Mouse (Mus musculus): ENCODE results near the gene Lcn6. TPM values are rescaled to one million over a fixed set of nuclear protein-coding genes. Genes with fewer than 3 reads are reported as not detected.
"Not testable (repeated sequence)": the region's sequence is repeated elsewhere in the genome, so short reads cannot be mapped to it uniquely, and the experiment has no call there.

The Lcn6 gene
- polyA plus RNA-seq, 1 experiment from 2014 or later: not detected

DNA sequence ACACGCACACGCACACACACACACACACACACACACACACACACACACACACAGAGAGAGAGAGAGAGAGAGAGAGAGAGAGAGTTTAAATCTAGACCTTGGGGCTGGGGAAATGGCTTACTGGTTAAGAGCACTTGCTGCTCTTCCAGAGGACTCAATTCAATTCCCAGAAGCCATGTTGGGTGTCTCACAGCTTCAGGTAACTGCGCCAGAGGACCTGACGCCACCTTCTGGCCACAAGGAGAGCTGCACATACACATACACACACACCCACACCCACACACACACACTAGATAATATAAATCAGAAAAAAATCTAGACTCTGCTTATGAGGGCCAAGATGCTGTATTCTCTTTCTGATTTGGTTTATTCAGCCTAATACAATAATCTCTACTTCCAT, 10.4 kb downstream of the Lcn6 start:
- H3K4me3 ChIP-seq (ENCODE audit: low read length): no peak overlapping the region
- H3K27me3 ChIP-seq (ENCODE audit: control insufficient read depth, insufficient read depth, low read length): no peaks in the 10 kb centered on the region; the same call in 1 of the 2 replicates
- 59% methylated on average over 4 of the region's 4 CpGs for WGBS
- no peak overlapping the region for H3K27ac ChIP-seq (ENCODE audit: low read length)
- no peak overlapping the region for H3K4me2 ChIP-seq (ENCODE audit: low read depth, low read length)
- no peaks in the 10 kb centered on the region for H3K9me3 ChIP-seq (replicated peaks; ENCODE audit: control insufficient read depth, low read length)
- H3K36me3 ChIP-seq (ENCODE audit: control insufficient read depth, insufficient read depth): no peaks in the 10 kb centered on the region
- no peaks in the 10 kb centered on the region for H3K4me1 ChIP-seq (ENCODE audit: control insufficient read depth, insufficient read depth, low read length)
- no peak for ATAC-seq (replicated peaks; ENCODE audit: extremely low read depth, insufficient read depth, low FRiP score)
- no peak overlapping the region for H3K9ac ChIP-seq (ENCODE audit: low read length)

DNA sequence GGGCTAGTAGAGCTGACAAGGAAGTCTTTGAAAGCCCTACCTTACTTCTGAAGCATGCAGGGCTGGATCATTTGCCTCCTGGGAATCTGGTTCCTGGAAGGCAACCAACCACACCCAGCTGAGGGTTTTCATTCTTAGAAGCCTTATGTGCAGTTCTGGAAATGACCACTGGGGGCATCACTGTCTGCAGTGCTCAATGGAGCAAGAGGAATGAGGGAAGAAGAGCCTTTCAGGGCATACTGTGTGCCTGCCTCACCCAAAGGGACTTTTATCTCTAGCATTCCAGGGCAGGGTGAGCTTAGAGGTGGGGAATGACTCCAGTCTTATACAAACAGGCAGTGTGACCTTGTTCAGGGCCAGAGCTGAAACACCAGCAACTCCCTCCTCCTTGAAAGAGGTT, 18.0 kb downstream of the Lcn6 start:
- Histone ChIP-seq H3K9ac (ENCODE audit: low read length) (no peak overlapping the region), H3K27ac (ENCODE audit: low read length) (no peak overlapping the region), H3K4me3 (ENCODE audit: low read length) (no peak overlapping the region), H3K27me3 (ENCODE audit: control insufficient read depth, insufficient read depth, low read length) (no peaks in the 10 kb centered on the region; the same call in none of the 2 replicates), H3K36me3 (ENCODE audit: control insufficient read depth, insufficient read depth) (no peaks in the 10 kb centered on the region), H3K4me2 (ENCODE audit: low read depth, low read length) (no peak overlapping the region), H3K4me1 (ENCODE audit: control insufficient read depth, insufficient read depth, low read length) (no peaks in the 10 kb centered on the region), H3K9me3 (replicated peaks; ENCODE audit: control insufficient read depth, low read length) (no peaks in the 10 kb centered on the region)
- ATAC-seq (replicated peaks; ENCODE audit: extremely low read depth, insufficient read depth, low FRiP score): no peak

DNA sequence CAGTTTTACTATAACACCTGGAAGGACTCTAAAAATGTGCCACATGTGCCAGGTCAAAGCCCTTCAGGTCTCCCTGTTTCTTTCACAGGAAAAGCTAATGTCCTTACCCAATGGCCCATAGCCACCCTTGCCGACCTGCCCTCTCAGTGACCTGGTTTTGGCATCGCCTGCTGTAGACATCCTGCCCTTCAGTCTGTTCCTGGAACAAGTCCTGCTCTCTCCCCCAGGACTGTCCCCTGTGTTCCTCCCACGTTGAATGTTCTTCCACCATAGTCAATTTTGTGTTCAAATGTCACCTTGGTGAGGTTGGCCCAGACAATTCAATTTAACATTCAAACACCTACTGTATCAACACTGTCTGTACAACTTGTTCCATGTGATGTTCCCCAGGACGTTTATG, 20.4 kb downstream of the Lcn6 start:
- Histone ChIP-seq H3K9me3 (replicated peaks; ENCODE audit: control insufficient read depth, low read length) (no peaks in the 10 kb centered on the region), H3K36me3 (ENCODE audit: control insufficient read depth, insufficient read depth) (no peaks in the 10 kb centered on the region), H3K4me1 (ENCODE audit: control insufficient read depth, insufficient read depth, low read length) (no peaks in the 10 kb centered on the region), H3K4me2 (ENCODE audit: low read depth, low read length) (no peak overlapping the region), H3K9ac (ENCODE audit: low read length) (no peak overlapping the region), H3K4me3 (ENCODE audit: low read length) (no peak overlapping the region), H3K27ac (ENCODE audit: low read length) (no peak overlapping the region), H3K27me3 (ENCODE audit: control insufficient read depth, insufficient read depth, low read length) (no peaks in the 10 kb centered on the region; the same call in 1 of the 2 replicates)
- no peak for ATAC-seq (replicated peaks; ENCODE audit: extremely low read depth, insufficient read depth, low FRiP score)
- 51% methylated on average over 4 of the region's 4 CpGs for WGBS

DNA sequence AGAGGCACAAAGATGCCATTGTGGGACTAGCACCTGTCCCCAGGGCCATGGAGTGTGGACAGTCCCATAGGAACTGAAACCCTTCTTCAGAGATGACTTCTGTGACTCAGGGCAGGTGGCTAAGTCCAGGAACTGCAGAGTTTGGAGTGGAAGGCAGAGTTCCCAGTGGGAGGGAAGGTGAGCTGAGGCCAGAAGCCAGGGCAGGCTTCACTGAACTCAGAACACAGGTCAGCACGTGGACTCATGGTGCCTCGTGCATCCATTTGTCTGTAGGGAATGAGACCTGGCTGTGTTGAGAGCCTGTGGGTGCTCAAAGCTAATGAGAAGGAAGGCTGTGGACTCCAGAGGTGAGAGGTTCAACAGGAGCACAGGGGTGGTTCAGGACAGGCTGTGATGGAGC, 22.1 kb downstream of the Lcn6 start:
- ATAC-seq (replicated peaks; ENCODE audit: extremely low read depth, insufficient read depth, low FRiP score): no peak
- WGBS: 82% methylated on average over 2 of the region's 2 CpGs

DNA sequence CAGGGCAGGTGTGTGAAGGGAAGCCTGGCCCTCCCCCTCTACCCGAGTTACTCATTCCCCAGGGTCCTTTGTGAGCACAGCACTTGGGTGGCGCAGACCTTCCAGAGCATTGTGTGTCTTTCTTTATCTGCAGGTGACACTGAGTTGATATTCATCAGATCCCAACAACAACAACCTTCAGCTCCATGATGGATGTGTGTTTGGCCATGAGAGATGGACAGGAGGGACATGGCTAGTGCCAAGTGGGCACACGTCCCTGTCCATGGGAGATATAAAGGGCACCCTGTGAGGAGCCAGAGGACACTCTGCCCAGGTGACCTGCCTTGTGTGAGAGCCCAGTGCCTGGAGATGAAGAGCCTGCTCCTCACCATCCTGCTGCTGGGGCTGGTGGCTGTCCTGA, 23.2 kb downstream of the Lcn6 start, which contains the start of gene Obp2a:
Gene Obp2a, plus strand, starts transcription at position 301 of the 400 bp plus-strand sequence.
- not testable (repeated sequence) for H3K27ac ChIP-seq (ENCODE audit: low read length); H3K9me3 ChIP-seq (replicated peaks; ENCODE audit: control insufficient read depth, low read length); ATAC-seq (replicated peaks; ENCODE audit: extremely low read depth, insufficient read depth, low FRiP score); H3K4me2 ChIP-seq (ENCODE audit: low read depth, low read length); H3K36me3 ChIP-seq (ENCODE audit: control insufficient read depth, insufficient read depth); H3K27me3 ChIP-seq (ENCODE audit: control insufficient read depth, insufficient read depth, low read length); H3K4me1 ChIP-seq (ENCODE audit: control insufficient read depth, insufficient read depth, low read length); H3K9ac ChIP-seq (ENCODE audit: low read length); H3K4me3 ChIP-seq (ENCODE audit: low read length)
- WGBS: 70% methylated on average over 3 of the region's 3 CpGs

More for the DNA sequence above, 22.1 kb downstream of the Lcn6 start:
- no peak overlapping the region for H3K9ac ChIP-seq (ENCODE audit: low read length)
- no peak overlapping the region for H3K27ac ChIP-seq (ENCODE audit: low read length)
- no peaks in the 10 kb centered on the region; the same call in 1 of the 2 replicates for H3K27me3 ChIP-seq (ENCODE audit: control insufficient read depth, insufficient read depth, low read length)
- no peaks in the 10 kb centered on the region for H3K36me3 ChIP-seq (ENCODE audit: control insufficient read depth, insufficient read depth)
- no peak overlapping the region for H3K4me2 ChIP-seq (ENCODE audit: low read depth, low read length)
- H3K4me3 ChIP-seq (ENCODE audit: low read length): no peak overlapping the region
- no peaks in the 10 kb centered on the region for H3K4me1 ChIP-seq (ENCODE audit: control insufficient read depth, insufficient read depth, low read length)
- H3K9me3 ChIP-seq (replicated peaks; ENCODE audit: control insufficient read depth, low read length): no peaks in the 10 kb centered on the region

DNA sequence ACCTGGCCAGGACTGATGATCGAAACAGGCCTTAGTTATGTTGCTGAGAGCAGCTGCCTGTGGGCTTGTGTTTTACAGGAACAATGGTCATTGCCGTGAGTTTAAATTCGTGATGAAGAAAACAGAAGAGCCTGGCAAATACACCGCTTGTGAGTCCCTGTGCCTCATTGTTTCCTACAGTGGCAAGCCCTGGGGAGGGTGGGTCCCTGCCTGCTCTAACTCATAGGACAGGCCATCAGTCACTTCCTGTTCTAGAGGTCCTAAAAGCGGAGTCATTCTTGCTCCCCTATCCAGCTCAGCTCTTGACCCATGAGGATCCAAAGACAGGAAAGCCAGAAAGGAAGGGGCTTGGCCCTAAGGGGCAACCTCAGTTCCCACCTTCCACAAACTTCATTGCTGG, 24.4 kb downstream of the Lcn6 start:
- H3K9ac ChIP-seq (ENCODE audit: low read length): no peak overlapping the region
- no peak overlapping the region for H3K4me3 ChIP-seq (ENCODE audit: low read length)
- no peak overlapping the region for H3K27ac ChIP-seq (ENCODE audit: low read length)
- WGBS: 63% methylated on average over 5 of the region's 5 CpGs
- H3K9me3 ChIP-seq (replicated peaks; ENCODE audit: control insufficient read depth, low read length): no peaks in the 10 kb centered on the region
- H3K36me3 ChIP-seq (ENCODE audit: control insufficient read depth, insufficient read depth): no peaks in the 10 kb centered on the region
- no peak overlapping the region for H3K4me2 ChIP-seq (ENCODE audit: low read depth, low read length)
- no peaks in the 10 kb centered on the region for H3K4me1 ChIP-seq (ENCODE audit: control insufficient read depth, insufficient read depth, low read length)
- H3K27me3 ChIP-seq (ENCODE audit: control insufficient read depth, insufficient read depth, low read length): no peaks in the 10 kb centered on the region; the same call in 1 of the 2 replicates
- ATAC-seq (replicated peaks; ENCODE audit: extremely low read depth, insufficient read depth, low FRiP score): no peak

DNA sequence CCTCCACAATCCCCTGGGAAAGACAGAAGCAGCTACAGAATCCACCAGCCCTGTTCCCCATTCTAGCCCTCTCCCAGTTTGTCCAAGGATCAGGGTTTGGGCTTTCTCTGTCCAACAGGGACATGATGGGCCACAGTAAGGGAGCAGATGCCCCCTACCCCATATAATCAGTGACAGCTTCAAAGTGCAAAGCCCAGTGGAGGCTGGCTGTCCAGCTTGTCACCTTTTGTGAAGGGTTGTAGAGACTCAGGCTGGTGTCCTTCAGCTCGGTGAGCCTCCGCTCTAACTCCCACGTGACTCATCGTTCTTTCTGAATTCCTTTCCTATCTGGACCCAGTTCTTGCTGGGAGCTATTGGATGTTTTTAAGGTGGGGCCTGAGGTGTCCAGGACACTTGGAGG, 27.1 kb downstream of the Lcn6 start:
- no peak for ATAC-seq (replicated peaks; ENCODE audit: extremely low read depth, insufficient read depth, low FRiP score)

DNA sequence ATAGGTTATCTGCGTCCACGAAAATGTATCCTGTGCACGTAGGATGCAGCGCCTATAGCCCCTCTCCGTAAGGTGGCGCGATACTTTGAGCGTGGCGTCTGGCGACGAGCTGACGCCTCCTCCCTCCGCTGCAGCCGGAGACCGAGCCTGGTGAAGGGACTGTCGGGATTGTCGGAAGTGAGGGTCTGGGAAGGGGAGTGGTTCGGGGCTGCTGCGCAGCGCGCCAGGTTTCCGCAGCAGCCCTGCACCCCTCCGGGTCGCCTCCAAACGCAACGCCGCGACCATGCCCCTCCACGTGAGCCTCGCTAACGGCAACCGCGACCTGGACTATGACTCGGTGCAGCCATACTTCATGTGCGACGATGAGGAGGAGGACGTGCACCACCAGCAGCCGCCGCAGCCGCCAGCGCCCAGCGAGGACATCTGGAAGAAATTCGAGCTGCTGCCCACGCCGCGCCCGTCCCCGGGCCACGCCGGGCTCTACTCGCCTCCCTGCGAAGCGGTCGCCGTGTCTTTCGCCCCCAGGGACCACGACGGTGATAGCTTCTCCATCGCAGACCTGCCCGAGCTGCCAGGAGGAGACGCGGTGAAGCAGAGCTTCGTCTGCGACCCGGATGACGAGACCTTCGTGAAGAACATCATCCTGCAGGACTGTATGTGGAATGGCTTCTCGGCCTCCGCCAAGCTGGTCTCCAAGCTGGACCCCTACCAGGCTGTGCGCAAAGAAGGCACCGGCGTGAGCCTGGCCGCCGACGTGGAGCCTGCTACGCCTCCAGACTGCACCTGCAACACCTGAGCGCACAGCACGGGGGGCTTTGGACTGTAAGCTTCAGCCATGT, 30.3 kb downstream of the Lcn6 start, which contains the start of gene Bmyc:
Gene Bmyc, plus strand, starts transcription at position 97 of the 839 bp plus-strand sequence.
- under 1% methylated on average over 78 of the region's 78 CpGs for WGBS
- H3K4me3 ChIP-seq (ENCODE audit: low read length): peak within 1 kb of the TSS; percentile 87
- peak within 1 kb of the TSS; percentile 99 for H3K4me2 ChIP-seq (ENCODE audit: low read depth, low read length)
- peak within 1 kb of the TSS; percentile 64 for H3K27ac ChIP-seq (ENCODE audit: low read length)
- H3K4me1 ChIP-seq (ENCODE audit: control insufficient read depth, insufficient read depth, low read length): peaks cover 6% of the 10 kb centered on the region; the same call in 1 of the 2 replicates
- peak; percentile 92 for ATAC-seq (replicated peaks; ENCODE audit: extremely low read depth, insufficient read depth, low FRiP score)
- H3K9me3 ChIP-seq (replicated peaks; ENCODE audit: control insufficient read depth, low read length): no peaks in the 10 kb centered on the region
- no peaks in the 10 kb centered on the region for H3K36me3 ChIP-seq (ENCODE audit: control insufficient read depth, insufficient read depth)
- no peaks in the 10 kb centered on the region for H3K27me3 ChIP-seq (ENCODE audit: control insufficient read depth, insufficient read depth, low read length)
- peak within 1 kb of the TSS; percentile 86 for H3K9ac ChIP-seq (ENCODE audit: low read length)

More for the DNA sequence above, 27.1 kb downstream of the Lcn6 start:
- peaks cover 6% of the 10 kb centered on the region; the same call in 1 of the 2 replicates for H3K4me1 ChIP-seq (ENCODE audit: control insufficient read depth, insufficient read depth, low read length)
- H3K4me3 ChIP-seq (ENCODE audit: low read length): no peak overlapping the region
- WGBS: 34% methylated on average over 4 of the region's 4 CpGs
- no peak overlapping the region for H3K4me2 ChIP-seq (ENCODE audit: low read depth, low read length)
- H3K36me3 ChIP-seq (ENCODE audit: control insufficient read depth, insufficient read depth): no peaks in the 10 kb centered on the region
- no peak overlapping the region for H3K27ac ChIP-seq (ENCODE audit: low read length)
- H3K9ac ChIP-seq (ENCODE audit: low read length): no peak overlapping the region
- no peaks in the 10 kb centered on the region for H3K27me3 ChIP-seq (ENCODE audit: control insufficient read depth, insufficient read depth, low read length)
- H3K9me3 ChIP-seq (replicated peaks; ENCODE audit: control insufficient read depth, low read length): no peaks in the 10 kb centered on the region

DNA sequence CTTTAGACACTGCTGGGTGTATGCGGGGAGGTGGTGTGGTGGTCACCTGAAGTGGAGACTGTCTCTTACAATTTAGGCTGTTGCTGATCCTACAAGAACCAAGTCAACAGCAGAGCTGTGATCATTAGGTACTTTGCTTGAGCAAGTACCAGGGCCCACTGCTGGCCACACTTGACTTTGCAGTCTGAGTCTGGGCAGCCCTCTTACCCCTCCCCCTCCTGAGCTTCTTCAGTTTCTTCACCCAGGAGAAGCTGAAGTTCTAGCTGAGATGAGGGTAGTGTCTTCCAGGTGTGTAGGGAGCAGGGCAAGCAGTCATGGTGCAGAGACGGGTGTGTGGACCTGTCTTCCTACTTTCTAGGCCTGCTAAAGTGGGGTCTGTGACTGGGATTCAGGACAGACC, 31.5 kb downstream of the Lcn6 start:
- no peak for ATAC-seq (replicated peaks; ENCODE audit: extremely low read depth, insufficient read depth, low FRiP score)
- peaks cover 6% of the 10 kb centered on the region; the same call in 1 of the 2 replicates for H3K4me1 ChIP-seq (ENCODE audit: control insufficient read depth, insufficient read depth, low read length)
- WGBS: 56% methylated on average over 2 of the region's 2 CpGs
- no peak overlapping the region for H3K4me2 ChIP-seq (ENCODE audit: low read depth, low read length)
- H3K36me3 ChIP-seq (ENCODE audit: control insufficient read depth, insufficient read depth): no peaks in the 10 kb centered on the region
- no peaks in the 10 kb centered on the region for H3K9me3 ChIP-seq (replicated peaks; ENCODE audit: control insufficient read depth, low read length)
- no peak overlapping the region for H3K4me3 ChIP-seq (ENCODE audit: low read length)
- H3K27ac ChIP-seq (ENCODE audit: low read length): no peak overlapping the region
- H3K9ac ChIP-seq (ENCODE audit: low read length): no peak overlapping the region
- H3K27me3 ChIP-seq (ENCODE audit: control insufficient read depth, insufficient read depth, low read length): no peaks in the 10 kb centered on the region
